26 mouse cellular contexts compared by ENCODE assay signal in the genomic region with DNA sequence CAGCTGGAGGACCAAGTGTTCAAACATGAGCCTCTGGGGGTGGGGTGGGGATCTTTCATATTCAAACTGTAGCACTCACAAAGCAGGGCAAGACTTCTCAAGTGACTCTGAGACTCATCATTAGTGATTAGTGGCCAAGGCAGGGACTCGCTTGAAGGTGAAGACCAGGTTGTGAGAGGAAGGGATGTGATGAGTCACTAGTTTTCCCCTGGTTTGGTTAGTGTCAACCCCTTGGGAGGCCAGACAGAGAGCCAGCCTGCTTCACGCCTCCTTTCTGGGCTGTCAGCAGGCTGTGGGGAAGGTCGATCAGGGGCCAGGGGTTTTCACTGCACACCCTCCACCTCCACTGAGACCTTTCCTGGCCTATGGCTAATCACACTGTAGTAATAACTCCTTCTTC.
"Had no signal": no experiment of that assay in that cellular context is flagged by ENCODE, and none has a peak within 500 bp of the region (broad histone marks: within the 10 kb centered on the region; RNA-seq: fewer than 3 reads in every experiment).

No protein-coding gene starts in this region.

- DNase-seq: kidney, adult 8-10 months; kidney, postnatal 10 days; kidney, postnatal 4 days; layer of hippocampus, postnatal 36 days; lung, adult 18-20 months; lung, postnatal 10 days; lung, postnatal 36 days; retina, postnatal 1 day; right cerebral cortex, postnatal 25 days; spleen, adult 18-20 months; thymus, adult 18-20 months; thymus, postnatal 36 days had no signal

- H3K4me2 ChIP-seq: kidney, embryonic 15.5 days; limb, embryonic 15.5 days; liver, embryonic 11.5 days; liver, embryonic 15.5 days; lung, embryonic 15.5 days; midbrain, embryonic 13.5 days; neural tube, embryonic 13.5 days; stomach, embryonic 15.5 days had no signal

- H3K27me3 ChIP-seq: kidney, embryonic 15.5 days; limb, embryonic 15.5 days; liver, embryonic 15.5 days; lung, embryonic 15.5 days; midbrain, embryonic 13.5 days; neural tube, embryonic 13.5 days; stomach, embryonic 15.5 days had no signal

- H3K4me1 ChIP-seq: kidney, embryonic 15.5 days; lung, embryonic 15.5 days; megakaryocyte, embryonic 14.5 days; midbrain, embryonic 13.5 days; neural tube, embryonic 13.5 days; stomach, embryonic 15.5 days had no signal

- H3K27ac ChIP-seq: kidney, embryonic 15.5 days; layer of hippocampus, adult 2 months; left cerebral cortex, adult 2 months; limb, embryonic 15.5 days; liver, embryonic 15.5 days; lung, embryonic 15.5 days; midbrain, embryonic 10.5 days; midbrain, embryonic 13.5 days; neural tube, embryonic 13.5 days; stomach, embryonic 15.5 days had no signal

- ATAC-seq: midbrain, embryonic 13.5 days; midbrain, embryonic 16.5 days had no signal

- H3K36me3 ChIP-seq: kidney, embryonic 15.5 days; limb, embryonic 15.5 days; liver, embryonic 15.5 days; lung, embryonic 15.5 days; midbrain, embryonic 10.5 days; midbrain, embryonic 13.5 days; neural tube, embryonic 13.5 days; stomach, embryonic 15.5 days had no signal

- H3K9ac ChIP-seq: kidney, embryonic 15.5 days; limb, embryonic 15.5 days; liver, embryonic 15.5 days; lung, embryonic 15.5 days; midbrain, embryonic 13.5 days; neural tube, embryonic 13.5 days; stomach, embryonic 15.5 days had no signal

- H3K9me3 ChIP-seq: kidney, embryonic 15.5 days; limb, embryonic 15.5 days; liver, embryonic 15.5 days; lung, embryonic 15.5 days; megakaryocyte, embryonic 14.5 days; midbrain, embryonic 10.5 days; midbrain, embryonic 13.5 days; neural tube, embryonic 13.5 days; stomach, embryonic 15.5 days had no signal

- H3K4me3 ChIP-seq: kidney, embryonic 15.5 days; layer of hippocampus, adult 2 months; left cerebral cortex, adult 2 months; limb, embryonic 15.5 days; liver, embryonic 15.5 days; lung, embryonic 15.5 days; megakaryocyte, embryonic 14.5 days; midbrain, embryonic 10.5 days; midbrain, embryonic 13.5 days; myocyte; neural tube, embryonic 13.5 days; stomach, embryonic 15.5 days had no signal
